ENCODE assay signal across 8 mouse cellular contexts in the genomic region with DNA sequence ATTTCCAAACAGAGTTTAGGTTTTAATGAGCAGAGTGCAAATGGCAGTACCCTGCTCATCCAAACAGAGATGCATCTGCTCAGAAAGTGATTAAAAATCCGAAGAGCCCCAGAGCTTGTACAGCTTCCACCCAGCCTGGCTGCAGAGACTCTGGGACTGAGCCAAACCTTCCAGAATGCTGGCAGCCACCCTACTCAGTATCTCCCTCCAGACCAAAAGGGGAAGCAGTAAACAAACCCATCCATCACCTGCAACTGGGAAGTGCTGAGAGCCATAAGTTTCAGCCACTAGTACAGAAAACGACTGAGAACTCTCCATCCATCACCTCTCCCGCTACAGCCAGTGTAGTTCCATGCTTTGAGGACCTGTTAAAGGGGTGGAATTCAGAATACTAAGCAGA. TPM values are rescaled to one million over a fixed set of nuclear protein-coding genes. Genes with fewer than 3 reads are reported as not detected.
A peak's percentile ranks its signal among the peaks of the same experiment; 100 is the strongest.
DNase-seq lines count a peak whose midpoint lies in the region; ATAC-seq lines count a peak whose summit lies in the region.
"Had no signal": no experiment of that assay in that cellular context is flagged by ENCODE, and none has a peak within 500 bp of the region (broad histone marks: within the 10 kb centered on the region; RNA-seq: fewer than 3 reads in every experiment).

No protein-coding gene starts in this region.

- WGBS in hindbrain, embryonic 15.5 days, result 10% methylated on average over 3 of the region's 3 CpGs

- intact Hi-C loops in left cerebral cortex, postnatal 14 days (cut with DNase I), result no loop called here

- no peaks in the 10 kb centered on the region for H3K36me3 ChIP-seq in hindbrain, embryonic 15.5 days
- H3K36me3 ChIP-seq: liver, embryonic 13.5 days had no signal

- H3K27me3 ChIP-seq in hindbrain, embryonic 15.5 days, result no peaks in the 10 kb centered on the region
- H3K27me3 ChIP-seq: liver, embryonic 13.5 days had no signal

- no peaks in the 10 kb centered on the region for H3K9me3 ChIP-seq in hindbrain, embryonic 15.5 days
- H3K9me3 ChIP-seq: liver, embryonic 13.5 days had no signal

- peak; percentile 78 for DNase-seq in adrenal gland, adult 2 months
- DNase-seq in cerebellum, adult 18-20 months, result peak; percentile 68 to 76
- peak; percentile 74 for DNase-seq in gastrocnemius, adult 18-20 months (ENCODE audit: low spot score)
- peak; percentile 17 to 28 for DNase-seq in left cerebral cortex, postnatal 14 days (ENCODE audit: low spot score in 2 of 2)
- peak; percentile 65 for DNase-seq in ovary, adult 18-20 months (ENCODE audit: low spot score)
- DNase-seq: liver, embryonic 13.5 days had no signal

- peak; percentile 93 for ATAC-seq in hindbrain, embryonic 15.5 days (ENCODE audit: low FRiP score, low read depth)
- no peak for ATAC-seq in erythroid progenitor cell, adult 5-6 weeks (replicated peaks; ENCODE audit: low FRiP score, poor library complexity, severe bottlenecking)

- no peak overlapping the region for H3K9ac ChIP-seq in hindbrain, embryonic 15.5 days
- H3K9ac ChIP-seq: liver, embryonic 13.5 days had no signal

- peaks cover 30% of the 10 kb centered on the region for H3K4me1 ChIP-seq in hindbrain, embryonic 15.5 days (replicated peaks)
- H3K4me1 ChIP-seq: liver, embryonic 13.5 days had no signal

- H3K4me2 ChIP-seq in hindbrain, embryonic 15.5 days, result no peak overlapping the region
- H3K4me2 ChIP-seq: liver, embryonic 13.5 days had no signal

- H3K27ac ChIP-seq in hindbrain, embryonic 15.5 days (replicated peaks), result peak overlapping the region; percentile 36
- H3K27ac ChIP-seq: liver, embryonic 13.5 days had no signal

- no peak overlapping the region for H3K4me3 ChIP-seq in hindbrain, embryonic 15.5 days
- H3K4me3 ChIP-seq: liver, embryonic 13.5 days had no signal

RNA-seq across cellular contexts. Expression of a gene that starts 9.6 kb away (rescaled TPM):
- total RNA-seq in adrenal gland, adult 2 months (2021), result not detected
- not detected in 2 replicates for polyA plus RNA-seq in adrenal gland, adult 2 months (2012; rRNA removed)
- not detected for total RNA-seq in gastrocnemius, adult 18-20 months (2021)
- polyA plus RNA-seq in hindbrain, embryonic 15.5 days (2015; fragmentation: Nextera tagmentation; extraction: Ambion mirVana), result not detected in 2 replicates
- not detected for total RNA-seq in left cerebral cortex, postnatal 14 days (2021)
- total RNA-seq in erythroid progenitor cell, adult 5-6 weeks (2015; ENCODE audit: low replicate concordance), result not detected in 2 replicates
- total RNA-seq in erythroid progenitor cell, adult 5-6 weeks (2017; ENCODE audit: low replicate concordance), result 0.77 TPM in 1 of 2 replicates, not detected in the other
- polyA plus RNA-seq: liver, embryonic 13.5 days had no signal

RNA-seq across cellular contexts. Expression of a gene that starts 59.5 kb away (rescaled TPM):
- total RNA-seq in adrenal gland, adult 2 months (2021), result 1 to 10 TPM in 1 of 2 experiments, under 1 TPM in 1; 0.37 to 1.3 TPM
- 0.20 and 0.27 TPM in 2 replicates for polyA plus RNA-seq in adrenal gland, adult 2 months (2012; rRNA removed)
- total RNA-seq in gastrocnemius, adult 18-20 months (2021), result 100 to 1,000 TPM; 205 to 307 TPM
- 7.8 and 9.5 TPM in 2 replicates for polyA plus RNA-seq in hindbrain, embryonic 15.5 days (2015; fragmentation: Nextera tagmentation; extraction: Ambion mirVana)
- 10 to 100 TPM; 11.6 to 14.4 TPM for total RNA-seq in left cerebral cortex, postnatal 14 days (2021)
- total RNA-seq in erythroid progenitor cell, adult 5-6 weeks (2015; ENCODE audit: low replicate concordance), result not detected in 2 replicates
- total RNA-seq in erythroid progenitor cell, adult 5-6 weeks (2017; ENCODE audit: low replicate concordance), result 0.39 TPM in 1 of 2 replicates, not detected in the other

Comparison
In these comparisons a context has a peak if more than half of its experiments do, and no peak if none do; other contexts are left out.
1. DNase-seq: peak in every context shown above with its lines; median percentile 78 in adrenal gland, adult 2 months; 74 in gastrocnemius, adult 18-20 months; 72 in cerebellum, adult 18-20 months; 65 in ovary, adult 18-20 months; 22 in left cerebral cortex, postnatal 14 days.
2. RNA of a gene that starts 59.5 kb away (total RNA-seq): 205 to 307 TPM in gastrocnemius, adult 18-20 months; 11.6 to 14.4 TPM in left cerebral cortex, postnatal 14 days, 0.37 to 1.3 TPM in adrenal gland, adult 2 months and 0.39 TPM in erythroid progenitor cell, adult 5-6 weeks; every median in the first group is over 10 times any median in the second.